Comparison of ENCODE assay signal across 1 mouse cellular context in the genomic region with DNA sequence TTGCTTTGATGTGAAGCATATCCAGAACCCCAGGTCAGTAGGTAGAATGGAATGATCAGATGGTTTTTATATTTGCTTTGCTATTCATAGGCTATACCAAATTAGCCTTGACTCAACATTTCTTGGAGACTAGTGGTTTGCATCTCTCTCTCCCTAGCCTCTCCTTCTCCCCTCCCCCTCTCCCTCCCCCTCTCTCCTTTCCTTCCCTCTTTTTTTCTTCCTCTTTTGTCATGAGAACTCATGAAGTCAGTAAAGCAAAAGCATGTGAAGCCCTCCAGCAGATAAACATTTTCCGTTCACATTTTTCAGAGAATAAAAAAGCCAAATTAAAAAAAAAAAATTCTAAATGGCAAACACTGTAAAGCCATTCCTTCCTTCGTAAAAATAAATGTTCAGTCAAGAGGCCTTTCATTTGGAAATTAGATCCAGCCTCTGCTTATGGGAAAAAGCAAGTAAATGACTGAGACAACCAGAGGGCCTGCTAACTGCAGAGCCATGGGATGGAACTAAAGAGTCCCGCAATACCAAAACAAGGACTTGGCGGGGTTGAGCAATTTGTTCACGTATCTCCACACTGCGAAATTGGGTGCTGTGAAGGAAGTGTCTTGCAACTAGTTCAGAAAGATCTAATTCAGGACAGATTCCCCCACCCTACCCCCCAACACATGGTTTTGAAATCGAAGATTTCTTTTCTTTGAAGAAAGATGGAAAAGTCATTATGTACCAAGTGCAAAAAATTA.
TF ChIP-seq lines count a peak whose summit lies in the region.

No protein-coding gene starts in this region.

TF ChIP-seq in MEL, 35 proteins besides CTCF, POLR2A, EP300 and RAD21:
- no peak for TF ChIP-seq BHLHE40 (IDR thresholded peaks at IDR 0.05; ENCODE audit: borderline replicate concordance, low read depth, low read length)
TF ChIP-seq in MEL: peak in this region for 0.
